Mouse (Mus musculus): Measurements from ENCODE around the gene Gm9945.
A peak's percentile ranks its signal among the peaks of the same experiment; 100 is the strongest.

The Gm9945 gene

GRCm38 (mm10) chr11:53461727-53462126 lies 18.2 kb upstream of the Gm9945 start:
- DNase-seq (ENCODE audit: low spot score in 2 of 2) = no peak

- peak in 1 of 2 experiments; percentile 43 for DNase-seq (ENCODE audit: low spot score in 2 of 2)
Measured at GRCm38 (mm10) chr11:53463551-53464424, 16.2 kb upstream of the Gm9945 start.

- DNase-seq (ENCODE audit: low spot score in 2 of 2) = peak; percentile 75 to 78
Measured at GRCm38 (mm10) chr11:53466231-53466971, 13.6 kb upstream of the Gm9945 start.

- DNase-seq (ENCODE audit: low spot score in 2 of 2) = no peak
Measured at GRCm38 (mm10) chr11:53469294-53469967, 10.5 kb upstream of the Gm9945 start.

GRCm38 (mm10) chr11:53469968-53470695 lies 9.8 kb upstream of the Gm9945 start, which contains the start of gene Gm9837:
TSS of gene Gm9837 (minus strand) at chr11:53470479.
- peak; percentile 94 for DNase-seq (ENCODE audit: low spot score in 2 of 2)

GRCm38 (mm10) chr11:53472709-53473108 lies 7.3 kb upstream of the Gm9945 start:
- DNase-seq (ENCODE audit: low spot score in 2 of 2) = no peak

GRCm38 (mm10) chr11:53475620-53476019 lies 4.3 kb upstream of the Gm9945 start:
- no peak for DNase-seq (ENCODE audit: low spot score in 2 of 2)

GRCm38 (mm10) chr11:53477833-53478232 lies 2.1 kb upstream of the Gm9945 start:
- no peak for DNase-seq (ENCODE audit: low spot score in 2 of 2)

GRCm38 (mm10) chr11:53478383-53479170 lies 1.4 kb upstream of the Gm9945 start:
- DNase-seq (ENCODE audit: low spot score in 2 of 2) = peak in 1 of 2 experiments; percentile 23

- DNase-seq (ENCODE audit: low spot score in 2 of 2) = no peak
Measured at GRCm38 (mm10) chr11:53479171-53479782, 689 bp upstream of the Gm9945 start.

- DNase-seq (ENCODE audit: low spot score in 2 of 2) = no peak
Measured at GRCm38 (mm10) chr11:53481088-53481730, 1.2 kb downstream of the Gm9945 start.

GRCm38 (mm10) chr11:53483159-53483891 lies 3.4 kb downstream of the Gm9945 start:
- DNase-seq (ENCODE audit: low spot score in 2 of 2) = no peak

- no peak for DNase-seq (ENCODE audit: low spot score in 2 of 2)
Measured at GRCm38 (mm10) chr11:53485719-53486118, 5.8 kb downstream of the Gm9945 start.

- DNase-seq (ENCODE audit: low spot score in 2 of 2) = no peak
Measured at GRCm38 (mm10) chr11:53486351-53486750, 6.4 kb downstream of the Gm9945 start.

- no peak for DNase-seq (ENCODE audit: low spot score in 2 of 2)
Measured at GRCm38 (mm10) chr11:53486822-53487594, 7.0 kb downstream of the Gm9945 start.

- no peak for DNase-seq (ENCODE audit: low spot score in 2 of 2)
Measured at GRCm38 (mm10) chr11:53489007-53489406, 9.0 kb downstream of the Gm9945 start.

- DNase-seq (ENCODE audit: low spot score in 2 of 2) = no peak
Measured at GRCm38 (mm10) chr11:53489421-53489820, 9.5 kb downstream of the Gm9945 start.

- no peak for DNase-seq (ENCODE audit: low spot score in 2 of 2)
Measured at GRCm38 (mm10) chr11:53491954-53492401, 12.0 kb downstream of the Gm9945 start.

Data from frontal cortex, postnatal 25 days (tissue).